Mouse (Mus musculus) midbrain, embryonic 11.5 days (tissue): ENCODE data around the gene Scn5a. TPM values are rescaled to one million over a fixed set of nuclear protein-coding genes. Genes with fewer than 3 reads are reported as not detected.

Experiments
- ATAC-seq: fragments of 200-750 bp; cut with Nextera tagmentation; 2 replicates; pipeline ENCODE4 v1.8.0; 2017; ENCODE audit warnings: moderate TSS enrichment, moderate library complexity; ENCODE audit not compliant: low FRiP score
- DNase-seq: peaks from one replicate; pipeline ENCODE4 v3.0.0; 2015; ENCODE audit warnings: low spot score; ENCODE audit errors: missing footprints
- H3K27ac ChIP-seq: fragments of 300-500 bp; sonication (generic); 2 replicates; pipeline ENCODE4 v1.5.1; 2014; ENCODE audit warnings: low read depth, low read length
- H3K27me3 ChIP-seq: fragments of 300-500 bp; sonication (generic); 2 replicates; pipeline ENCODE4 v1.6.1; 2014; ENCODE audit warnings: mild to moderate bottlenecking, low read length, moderate library complexity, mixed read lengths; ENCODE audit not compliant: control insufficient read depth, insufficient read depth
- H3K36me3 ChIP-seq: fragments of 300-500 bp; sonication (generic); 2 replicates; pipeline ENCODE4 v1.6.1; 2014; ENCODE audit warnings: mild to moderate bottlenecking, low read length, moderate library complexity, mixed read lengths; ENCODE audit not compliant: control insufficient read depth, insufficient read depth
- H3K4me1 ChIP-seq: fragments of 300-500 bp; sonication (generic); 2 replicates; pipeline ENCODE4 v1.6.1; 2014; ENCODE audit warnings: low read length; ENCODE audit not compliant: control insufficient read depth, insufficient read depth
- H3K4me2 ChIP-seq: fragments of 300-500 bp; sonication (generic); 2 replicates; pipeline ENCODE4 v1.6.1; 2014; ENCODE audit warnings: mild to moderate bottlenecking, moderate library complexity
- H3K4me3 ChIP-seq: fragments of 300-500 bp; sonication (generic); 2 replicates; pipeline ENCODE4 v1.5.1; 2014; ENCODE audit warnings: low read depth, low read length
- H3K9ac ChIP-seq: fragments of 300-500 bp; sonication (generic); 2 replicates; pipeline ENCODE4 v1.6.1; 2014; ENCODE audit warnings: low read length
- H3K9me3 ChIP-seq: fragments of 300-500 bp; sonication (generic); 2 replicates; pipeline ENCODE4 v1.6.1; 2016; ENCODE audit warnings: low read length; ENCODE audit not compliant: control insufficient read depth
- WGBS: fragments of 180-500 bp; shearing (Covaris S2); extraction: QIAGEN DNeasy Blood & Tissue Kit; methylation state at CpG from one replicate; pipeline ENCODE4 v1.1.7; 2014; 5-methylcytosine and 5-hydroxymethylcytosine counted together
- polyA plus RNA-seq: library from polyadenylated mRNA; unstranded; fragments of >200 nt; fragmentation: Nextera tagmentation; extraction: Ambion mirVana; gene quantifications from 2 replicates; pipeline ENCODE4 v1.2.1, GENCODE M21; 2014

Scn5a gene
- polyA plus RNA-seq, 1 experiment from 2014 or later, result 0.16 TPM

GRCm38 (mm10) chr9:119504981-119505658 lies 73.7 kb downstream of the Scn5a start:
- no peak overlapping the region for H3K9ac ChIP-seq
- H3K36me3 ChIP-seq, result no peaks in the 10 kb centered on the region
- peaks cover 3% of the 10 kb centered on the region; the same call in 1 of the 2 replicates for H3K9me3 ChIP-seq
- no peaks in the 10 kb centered on the region for H3K4me1 ChIP-seq
- H3K27ac ChIP-seq, result no peak overlapping the region
- no peak overlapping the region for H3K4me2 ChIP-seq
- H3K27me3 ChIP-seq, result no peaks in the 10 kb centered on the region
- ATAC-seq (no peak), DNase-seq (no peak)
- no peak overlapping the region for H3K4me3 ChIP-seq
- WGBS, result 73% methylated on average over 11 of the region's 11 CpGs

GRCm38 (mm10) chr9:119503613-119504012 lies 75.2 kb downstream of the Scn5a start:
- Histone ChIP-seq H3K27me3 (no peaks in the 10 kb centered on the region), H3K4me2 (no peak overlapping the region), H3K9me3 (peaks cover 3% of the 10 kb centered on the region; the same call in 1 of the 2 replicates), H3K4me1 (no peaks in the 10 kb centered on the region), H3K27ac (no peak overlapping the region), H3K9ac (no peak overlapping the region), H3K36me3 (no peaks in the 10 kb centered on the region), H3K4me3 (no peak overlapping the region)
- ATAC-seq, result no peak
- DNase-seq, result no peak
- WGBS, result 91% methylated on average over 9 of the region's 9 CpGs

GRCm38 (mm10) chr9:119498885-119499284 lies 79.9 kb downstream of the Scn5a start:
- H3K9me3 ChIP-seq, result no peaks in the 10 kb centered on the region
- 88% methylated on average over 7 of the region's 7 CpGs for WGBS
- no peaks in the 10 kb centered on the region for H3K36me3 ChIP-seq
- H3K27me3 ChIP-seq, result no peaks in the 10 kb centered on the region
- H3K9ac ChIP-seq, result no peak overlapping the region
- ATAC-seq (no peak), DNase-seq (no peak)
- no peak overlapping the region for H3K27ac ChIP-seq
- H3K4me1 ChIP-seq, result no peaks in the 10 kb centered on the region
- no peak overlapping the region for H3K4me2 ChIP-seq
- no peak overlapping the region for H3K4me3 ChIP-seq

GRCm38 (mm10) chr9:119498247-119498607 lies 80.6 kb downstream of the Scn5a start:
- no peaks in the 10 kb centered on the region for H3K4me1 ChIP-seq
- H3K9me3 ChIP-seq, result no peaks in the 10 kb centered on the region
- no peaks in the 10 kb centered on the region for H3K36me3 ChIP-seq
- H3K4me2 ChIP-seq, result no peak overlapping the region
- DNase-seq (peak; percentile 1), ATAC-seq (no peak)
- no peak overlapping the region for H3K9ac ChIP-seq
- no peak overlapping the region for H3K4me3 ChIP-seq
- 81% methylated on average over 9 of the region's 9 CpGs for WGBS
- no peaks in the 10 kb centered on the region for H3K27me3 ChIP-seq
- no peak overlapping the region for H3K27ac ChIP-seq

- Histone ChIP-seq H3K4me3 (no peak overlapping the region), H3K4me2 (no peak overlapping the region), H3K36me3 (no peaks in the 10 kb centered on the region), H3K4me1 (no peaks in the 10 kb centered on the region), H3K9ac (no peak overlapping the region), H3K27ac (no peak overlapping the region), H3K27me3 (no peaks in the 10 kb centered on the region), H3K9me3 (no peaks in the 10 kb centered on the region)
- ATAC-seq, result no peak
- DNase-seq, result peak; percentile 62
- 89% methylated on average over 15 of the region's 15 CpGs for WGBS
Observed at GRCm38 (mm10) chr9:119497546-119498246, 81.1 kb downstream of the Scn5a start.

GRCm38 (mm10) chr9:119496960-119497359 lies 81.9 kb downstream of the Scn5a start:
- Histone ChIP-seq H3K4me3 (no peak overlapping the region), H3K9me3 (no peaks in the 10 kb centered on the region), H3K27ac (no peak overlapping the region), H3K36me3 (no peaks in the 10 kb centered on the region), H3K4me2 (no peak overlapping the region), H3K4me1 (no peaks in the 10 kb centered on the region), H3K27me3 (no peaks in the 10 kb centered on the region), H3K9ac (no peak overlapping the region)
- ATAC-seq (no peak), DNase-seq (peak; percentile 35)
- 81% methylated on average over 5 of the region's 5 CpGs for WGBS

- DNase-seq (peak; percentile 2), ATAC-seq (no peak)
- H3K9me3 ChIP-seq, result no peaks in the 10 kb centered on the region
- H3K9ac ChIP-seq, result no peak overlapping the region
- no peaks in the 10 kb centered on the region for H3K36me3 ChIP-seq
- H3K4me3 ChIP-seq, result no peak overlapping the region
- WGBS, result 88% methylated on average over 9 of the region's 9 CpGs
- no peak overlapping the region for H3K4me2 ChIP-seq
- no peak overlapping the region for H3K27ac ChIP-seq
- no peaks in the 10 kb centered on the region for H3K4me1 ChIP-seq
- H3K27me3 ChIP-seq, result no peaks in the 10 kb centered on the region
Observed at GRCm38 (mm10) chr9:119496354-119496753, 82.5 kb downstream of the Scn5a start.

- Histone ChIP-seq H3K4me2 (no peak overlapping the region), H3K4me3 (no peak overlapping the region), H3K4me1 (peaks cover 3% of the 10 kb centered on the region; the same call in 1 of the 2 replicates), H3K9ac (no peak overlapping the region), H3K36me3 (no peaks in the 10 kb centered on the region), H3K27ac (no peak overlapping the region), H3K27me3 (no peaks in the 10 kb centered on the region), H3K9me3 (no peaks in the 10 kb centered on the region)
- no peak for ATAC-seq
- 84% methylated on average over 13 of the region's 13 CpGs for WGBS
- no peak for DNase-seq
Observed at GRCm38 (mm10) chr9:119484868-119485267, 93.9 kb downstream of the Scn5a start.

GRCm38 (mm10) chr9:119484420-119484819 lies 94.4 kb downstream of the Scn5a start:
- H3K4me2 ChIP-seq, result no peak overlapping the region
- no peaks in the 10 kb centered on the region for H3K9me3 ChIP-seq
- H3K36me3 ChIP-seq, result no peaks in the 10 kb centered on the region
- H3K27ac ChIP-seq, result no peak overlapping the region
- DNase-seq (no peak), ATAC-seq (0 out of 2 replicates have a peak, but pooled peaks have one; percentile 24)
- H3K9ac ChIP-seq, result no peak overlapping the region
- 66% methylated on average over 9 of the region's 9 CpGs for WGBS
- peaks cover 3% of the 10 kb centered on the region; the same call in 1 of the 2 replicates for H3K4me1 ChIP-seq
- H3K27me3 ChIP-seq, result no peaks in the 10 kb centered on the region
- no peak overlapping the region for H3K4me3 ChIP-seq
